Mouse (Mus musculus): ENCODE measurements around the gene Spsb4.

Gene Spsb4

GRCm38 (mm10) chr9:96978147-96978782 is 40.4 kb downstream of the Spsb4 start:
- no peak for DNase-seq

- no peak for DNase-seq
Observed at GRCm38 (mm10) chr9:96977287-96978145, 41.1 kb downstream of the Spsb4 start.

- DNase-seq: peak; percentile 18 to 34
Observed at GRCm38 (mm10) chr9:96973091-96973490, 45.6 kb downstream of the Spsb4 start.

- no peak for DNase-seq
Observed at GRCm38 (mm10) chr9:96971625-96972404, 46.8 kb downstream of the Spsb4 start.

GRCm38 (mm10) chr9:96967516-96967915 is 51.1 kb downstream of the Spsb4 start:
- no peak for DNase-seq

GRCm38 (mm10) chr9:96966465-96966864 is 52.2 kb downstream of the Spsb4 start:
- DNase-seq: no peak

GRCm38 (mm10) chr9:96963443-96964215 is 55.0 kb downstream of the Spsb4 start:
- peak; percentile 20 to 21 for DNase-seq

- no peak for DNase-seq
Observed at GRCm38 (mm10) chr9:96962714-96963113, 55.9 kb downstream of the Spsb4 start.

GRCm38 (mm10) chr9:96961986-96962701 is 56.5 kb downstream of the Spsb4 start:
- peak in 1 of 2 experiments; percentile 27 for DNase-seq

- DNase-seq: peak in 1 of 2 experiments; percentile 18
Observed at GRCm38 (mm10) chr9:96961006-96961405, 57.6 kb downstream of the Spsb4 start.

- no peak for DNase-seq
Observed at GRCm38 (mm10) chr9:96960241-96960640, 58.4 kb downstream of the Spsb4 start.

GRCm38 (mm10) chr9:96959469-96959868 is 59.2 kb downstream of the Spsb4 start:
- no peak for DNase-seq

- DNase-seq: no peak
Observed at GRCm38 (mm10) chr9:96958009-96958615, 60.5 kb downstream of the Spsb4 start.

GRCm38 (mm10) chr9:96957298-96957865 is 61.3 kb downstream of the Spsb4 start:
- no peak for DNase-seq

- no peak for DNase-seq
Observed at GRCm38 (mm10) chr9:96956646-96957297, 61.9 kb downstream of the Spsb4 start.

- no peak for DNase-seq
Observed at GRCm38 (mm10) chr9:96954063-96954809, 64.4 kb downstream of the Spsb4 start.

GRCm38 (mm10) chr9:96953443-96953842 is 65.2 kb downstream of the Spsb4 start:
- DNase-seq: no peak

GRCm38 (mm10) chr9:96952310-96952975 is 66.2 kb downstream of the Spsb4 start:
- no peak for DNase-seq

GRCm38 (mm10) chr9:96949551-96949950 is 69.1 kb downstream of the Spsb4 start:
- no peak for DNase-seq

Data from cerebellum, postnatal 36 days (tissue).